Mouse (Mus musculus): ENCODE measurements around the gene Gpr27. TPM values are rescaled to one million over a fixed set of nuclear protein-coding genes. Genes with fewer than 3 reads are reported as not detected.

Gene Gpr27
- total and polyA plus RNA-seq, 2 experiments from 2014 or later, result 18.8 to 71.2 TPM

DNA sequence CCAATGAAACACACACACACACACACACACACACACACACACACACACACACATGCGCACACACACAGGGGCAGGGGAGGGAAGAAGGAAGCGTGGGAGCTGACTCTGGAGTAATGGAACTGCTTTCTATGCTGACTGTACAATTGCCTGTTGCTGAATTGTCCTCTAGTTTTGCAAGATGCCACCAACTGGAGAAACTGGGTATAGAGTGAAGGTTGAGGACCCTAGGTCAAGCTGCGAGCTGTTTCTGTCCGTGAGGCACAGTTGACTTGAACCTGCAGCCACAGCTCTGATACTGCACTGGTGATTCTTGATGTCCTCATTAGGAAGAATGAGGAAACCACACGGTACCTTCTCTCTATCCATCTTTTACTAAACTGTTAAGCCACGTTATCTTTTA, 23.4 kb downstream of the Gpr27 start:
- no peak for TF ChIP-seq CTCF (IDR thresholded peaks at IDR 0.05; ENCODE audit: low read depth)
- ATAC-seq, result no peak
- H3K4me1 ChIP-seq (ENCODE audit: insufficient read depth, low read length), result no peaks in the 10 kb centered on the region
- no peak overlapping the region for H3K4me3 ChIP-seq (ENCODE audit: low read length)
- H3K9ac ChIP-seq (replicated peaks; ENCODE audit: low read length), result no peak overlapping the region
- H3K36me3 ChIP-seq (ENCODE audit: insufficient read depth, low read length), result no peaks in the 10 kb centered on the region
- WGBS, result 79% methylated on average over 5 of the region's 6 CpGs
- H3K4me2 ChIP-seq (ENCODE audit: low read depth, low read length), result no peak overlapping the region
- no peak for DNase-seq (ENCODE audit: low spot score)
- no peaks in the 10 kb centered on the region for H3K27me3 ChIP-seq (ENCODE audit: insufficient read depth, low read length)
- H3K9me3 ChIP-seq (ENCODE audit: low read length), result no peaks in the 10 kb centered on the region
- no peak overlapping the region for H3K27ac ChIP-seq

DNA sequence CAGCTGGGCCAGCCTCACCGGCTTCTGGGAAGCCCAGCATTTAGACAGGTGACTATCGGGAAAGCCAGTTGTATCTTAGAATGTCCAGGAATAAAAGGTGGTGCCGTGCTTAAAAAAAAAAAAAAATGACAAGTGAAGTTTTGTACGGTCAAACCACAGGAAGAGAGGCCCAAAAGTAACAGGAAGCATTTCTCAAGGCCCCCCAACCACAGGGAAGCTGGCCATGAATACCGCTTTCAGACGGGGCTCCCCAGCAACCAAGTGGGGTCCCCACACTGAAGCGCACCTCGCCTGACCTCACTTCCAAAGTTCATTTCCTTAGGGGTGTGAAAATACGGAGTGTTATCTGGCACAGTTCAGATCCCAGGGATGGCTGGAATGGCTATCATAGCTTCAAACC, 28.6 kb downstream of the Gpr27 start:
- Histone ChIP-seq H3K9ac (replicated peaks; ENCODE audit: low read length) (no peak overlapping the region), H3K36me3 (ENCODE audit: insufficient read depth, low read length) (no peaks in the 10 kb centered on the region), H3K27ac (no peak overlapping the region), H3K9me3 (ENCODE audit: low read length) (no peaks in the 10 kb centered on the region), H3K4me2 (ENCODE audit: low read depth, low read length) (no peak overlapping the region), H3K4me1 (ENCODE audit: insufficient read depth, low read length) (0 out of 2 replicates have a peak, but pooled peaks cover 2% of the 10 kb centered on the region), H3K27me3 (ENCODE audit: insufficient read depth, low read length) (peaks cover 13% of the 10 kb centered on the region), H3K4me3 (ENCODE audit: low read length) (no peak overlapping the region)
- no peak for TF ChIP-seq CTCF (IDR thresholded peaks at IDR 0.05; ENCODE audit: low read depth)
- DNase-seq (ENCODE audit: low spot score) (no peak), ATAC-seq (no peak)
- WGBS, result 88% methylated on average over 9 of the region's 9 CpGs

DNA sequence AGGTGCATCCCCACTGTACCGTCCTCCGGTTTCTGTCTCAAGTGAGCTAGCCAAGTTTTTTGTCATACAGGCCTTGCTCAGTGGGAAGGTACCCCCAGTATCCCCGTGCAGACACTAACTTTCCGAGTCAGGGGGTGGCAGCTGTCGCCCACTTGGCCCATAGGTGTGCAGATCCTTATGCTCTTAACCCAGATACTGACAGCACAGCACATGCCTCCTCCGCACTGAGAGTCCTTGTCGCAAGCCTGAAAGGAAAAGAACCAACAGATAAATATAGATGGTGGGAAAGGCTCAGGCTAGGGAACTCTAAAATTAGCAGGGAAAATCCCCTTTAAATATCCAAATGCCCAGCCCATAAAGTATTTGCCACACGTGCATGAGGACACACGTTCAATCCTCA, 29.9 kb downstream of the Gpr27 start:
- H3K9ac ChIP-seq (replicated peaks; ENCODE audit: low read length), result no peak overlapping the region
- ATAC-seq (no peak), DNase-seq (ENCODE audit: low spot score) (no peak)
- no peak overlapping the region for H3K27ac ChIP-seq
- H3K4me2 ChIP-seq (ENCODE audit: low read depth, low read length), result no peak overlapping the region
- H3K9me3 ChIP-seq (ENCODE audit: low read length), result no peaks in the 10 kb centered on the region
- peaks cover 9% of the 10 kb centered on the region; the same call in 1 of the 2 replicates for H3K4me1 ChIP-seq (ENCODE audit: insufficient read depth, low read length)
- H3K36me3 ChIP-seq (ENCODE audit: insufficient read depth, low read length), result no peaks in the 10 kb centered on the region
- H3K4me3 ChIP-seq (ENCODE audit: low read length), result no peak overlapping the region
- TF ChIP-seq CTCF (IDR thresholded peaks at IDR 0.05; ENCODE audit: low read depth), result no peak
- 91% methylated on average over 9 of the region's 9 CpGs for WGBS
- peaks cover 16% of the 10 kb centered on the region for H3K27me3 ChIP-seq (ENCODE audit: insufficient read depth, low read length)

DNA sequence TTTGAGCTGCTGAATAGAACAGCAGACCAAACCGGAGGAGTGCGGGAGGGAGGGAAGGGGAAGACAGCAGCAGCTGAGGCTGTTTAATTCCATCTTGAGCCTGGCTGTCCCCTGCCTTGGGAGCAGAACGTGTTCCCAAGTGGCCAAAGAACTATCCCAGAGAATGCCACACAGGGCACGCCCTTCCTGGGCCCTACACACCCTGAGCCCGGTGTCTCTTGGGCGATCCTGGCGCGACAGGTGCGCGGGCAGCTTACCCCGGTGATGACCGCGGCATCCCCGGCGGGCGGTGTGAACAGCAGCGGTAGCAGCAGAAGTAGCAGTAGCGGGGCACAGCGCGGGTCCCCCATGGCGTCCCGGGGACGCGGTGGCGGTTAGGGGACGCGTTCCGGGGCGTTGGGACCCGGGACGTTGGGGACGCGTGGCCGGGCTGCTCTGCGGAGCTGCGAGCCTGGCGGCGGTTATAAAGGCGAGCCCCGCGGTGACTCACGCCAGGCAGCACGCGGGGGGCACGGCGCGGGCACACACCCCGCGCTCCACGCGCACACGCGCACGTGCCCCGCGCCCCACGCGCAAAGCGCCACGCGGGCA, 33.6 kb downstream of the Gpr27 start, which contains the start of gene Prok2:
TSS of gene Prok2 (minus strand) at position 422 of the 591 bp plus-strand sequence.
- no peak for TF ChIP-seq CTCF (IDR thresholded peaks at IDR 0.05; ENCODE audit: low read depth)
- Histone ChIP-seq H3K27ac (no peak within 1 kb of the TSS), H3K27me3 (ENCODE audit: insufficient read depth, low read length) (peaks cover 31% of the 10 kb centered on the region), H3K9me3 (ENCODE audit: low read length) (no peaks in the 10 kb centered on the region), H3K4me1 (ENCODE audit: insufficient read depth, low read length) (peaks cover 9% of the 10 kb centered on the region; the same call in 1 of the 2 replicates), H3K4me2 (ENCODE audit: low read depth, low read length) (peak within 1 kb of the TSS; percentile 96), H3K36me3 (ENCODE audit: insufficient read depth, low read length) (no peaks in the 10 kb centered on the region), H3K4me3 (ENCODE audit: low read length) (peak within 1 kb of the TSS; percentile 48), H3K9ac (replicated peaks; ENCODE audit: low read length) (peak within 1 kb of the TSS; percentile 41)
- no peak for DNase-seq (ENCODE audit: low spot score)
- under 1% methylated on average over 48 of the region's 61 CpGs for WGBS
- ATAC-seq, result peak; percentile 45; the same call in 1 of the 2 replicates

DNA sequence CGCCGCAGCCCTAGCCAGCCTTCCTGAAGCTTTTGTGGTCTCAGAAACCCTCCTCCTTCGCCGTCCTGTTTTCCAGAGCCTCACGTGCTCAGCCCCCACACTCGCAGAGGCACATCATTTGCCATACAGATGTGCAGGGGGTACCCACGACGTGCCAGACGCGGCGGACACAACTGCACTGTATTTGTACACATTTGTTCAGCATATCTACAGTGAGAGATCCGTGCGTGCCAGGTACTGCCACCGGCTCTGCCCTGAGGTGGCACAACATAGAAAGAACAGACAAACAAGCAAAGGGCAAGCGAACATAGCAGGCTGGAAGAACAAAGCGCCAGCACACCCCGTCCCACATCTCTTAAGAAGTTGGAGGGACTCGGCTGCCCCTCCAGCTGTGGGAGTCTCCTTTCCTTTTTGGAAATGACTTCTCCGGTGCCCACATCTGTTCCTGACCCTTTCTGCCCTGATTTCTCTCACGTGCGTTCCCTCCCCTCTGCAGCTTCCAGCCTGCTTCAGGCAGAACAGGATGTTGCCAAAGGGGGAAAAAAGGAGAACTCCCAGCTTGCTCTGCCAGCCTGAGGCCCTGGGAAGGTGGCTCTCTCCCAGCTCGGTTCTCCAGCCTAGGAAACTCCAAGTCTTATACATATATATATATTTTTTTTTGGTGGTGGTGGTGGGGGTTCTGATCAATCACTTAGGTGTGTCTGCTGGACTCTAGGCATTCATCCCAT, 34.3 kb downstream of the Gpr27 start:
- Histone ChIP-seq H3K4me1 (ENCODE audit: insufficient read depth, low read length) (peaks cover 9% of the 10 kb centered on the region; the same call in 1 of the 2 replicates), H3K27me3 (ENCODE audit: insufficient read depth, low read length) (peaks cover 31% of the 10 kb centered on the region)
- DNase-seq (ENCODE audit: low spot score), result peak; percentile 10

DNA sequence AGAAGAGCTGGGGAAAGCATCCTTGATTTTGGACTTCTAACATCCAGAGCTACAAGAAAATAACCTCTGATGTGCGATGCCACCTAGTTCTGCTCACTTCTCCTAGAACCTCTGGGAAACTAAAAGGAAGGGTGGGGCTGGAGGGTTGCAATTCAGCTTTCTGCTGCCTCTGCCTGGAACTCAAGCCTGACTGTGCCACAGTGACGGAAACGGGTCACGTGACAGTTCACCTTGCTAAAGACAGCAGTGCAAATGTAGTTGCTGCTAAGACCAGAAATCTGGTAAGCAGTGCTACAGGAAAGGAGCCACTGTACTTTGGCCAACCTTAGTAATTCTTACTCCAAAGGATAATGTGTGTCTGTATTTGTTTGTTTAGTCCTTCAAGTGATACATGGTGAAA, 37.4 kb downstream of the Gpr27 start:
- H3K36me3 ChIP-seq (ENCODE audit: insufficient read depth, low read length), result no peaks in the 10 kb centered on the region
- H3K27ac ChIP-seq, result no peak overlapping the region
- H3K9ac ChIP-seq (replicated peaks; ENCODE audit: low read length), result no peak overlapping the region
- peaks cover 25% of the 10 kb centered on the region for H3K27me3 ChIP-seq (ENCODE audit: insufficient read depth, low read length)
- peaks cover 9% of the 10 kb centered on the region; the same call in 1 of the 2 replicates for H3K4me1 ChIP-seq (ENCODE audit: insufficient read depth, low read length)
- no peak for TF ChIP-seq CTCF (IDR thresholded peaks at IDR 0.05; ENCODE audit: low read depth)
- H3K9me3 ChIP-seq (ENCODE audit: low read length), result no peaks in the 10 kb centered on the region
- DNase-seq (ENCODE audit: low spot score) (no peak), ATAC-seq (no peak)
- no peak overlapping the region for H3K4me3 ChIP-seq (ENCODE audit: low read length)
- H3K4me2 ChIP-seq (ENCODE audit: low read depth, low read length), result no peak overlapping the region
- WGBS, result 92% methylated on average over 4 of the region's 4 CpGs

More for the DNA sequence above, 34.3 kb downstream of the Gpr27 start:
- Histone ChIP-seq H3K36me3 (ENCODE audit: insufficient read depth, low read length) (no peaks in the 10 kb centered on the region), H3K4me3 (ENCODE audit: low read length) (peak overlapping the region; percentile 48), H3K4me2 (ENCODE audit: low read depth, low read length) (peak overlapping the region; percentile 96), H3K9me3 (ENCODE audit: low read length) (no peaks in the 10 kb centered on the region), H3K27ac (no peak overlapping the region), H3K9ac (replicated peaks; ENCODE audit: low read length) (peak overlapping the region; percentile 41)
- 3% methylated on average over 22 of the region's 22 CpGs for WGBS
- ATAC-seq, result peak; percentile 45; the same call in 1 of the 2 replicates
- no peak for TF ChIP-seq CTCF (IDR thresholded peaks at IDR 0.05; ENCODE audit: low read depth)

All from hindbrain, postnatal 0 days (tissue).